In the genomic region with DNA sequence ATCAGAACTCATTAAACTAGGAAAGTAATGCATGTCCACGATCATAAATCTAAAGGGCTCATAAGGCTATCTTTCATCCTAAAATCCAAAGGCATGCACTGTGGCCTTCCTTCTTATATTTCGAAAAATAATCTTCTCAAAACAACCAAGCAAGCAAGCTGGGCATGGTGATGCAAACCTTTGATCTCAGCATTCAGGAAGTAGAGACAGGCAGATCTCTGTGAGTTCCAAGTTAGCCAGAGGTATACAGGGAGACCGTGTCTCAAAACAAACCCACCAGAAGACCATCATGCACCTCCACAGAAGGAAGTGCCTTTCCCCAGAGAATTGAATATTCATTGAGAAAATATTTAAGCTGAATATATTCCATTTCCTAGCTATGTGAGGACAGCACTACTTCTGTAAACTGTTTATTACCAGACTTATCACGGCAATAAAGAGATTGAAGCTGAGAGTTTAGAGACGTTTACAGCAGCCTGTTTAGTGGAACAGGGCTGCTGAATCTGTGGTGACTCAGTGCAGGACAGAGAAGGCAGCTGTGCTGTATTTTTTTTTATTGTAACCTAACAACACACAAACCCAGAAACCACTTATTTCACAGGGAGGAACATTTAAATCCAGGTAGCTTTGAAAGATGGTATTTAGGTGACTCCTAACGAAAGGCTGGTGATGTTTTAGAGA, we compare ENCODE assay signal across 21 mouse cellular contexts. TPM values are rescaled to one million over a fixed set of nuclear protein-coding genes. Genes with fewer than 3 reads are reported as not detected.
A peak's percentile ranks its signal among the peaks of the same experiment; 100 is the strongest.
DNase-seq lines count a peak whose midpoint lies in the region; ATAC-seq and TF ChIP-seq lines count a peak whose summit lies in the region.
"Had no signal": no experiment of that assay in that cellular context is flagged by ENCODE, and none has a peak within 500 bp of the region (broad histone marks: within the 10 kb centered on the region; RNA-seq: fewer than 3 reads in every experiment).

No protein-coding gene starts in this region.

- peaks cover 2 to 9% of the 10 kb centered on the region in 2 experiments for H3K4me1 ChIP-seq in heart, embryonic 14.5 days (ENCODE audit: control insufficient read depth in 2 of 2, insufficient read depth in 2 of 2, low read length in 2 of 2)
- peaks cover 15% of the 10 kb centered on the region for H3K4me1 ChIP-seq in thymus, adult 2 months (replicated peaks; ENCODE audit: control insufficient read depth, insufficient read depth, low read length)
- H3K4me1 ChIP-seq in olfactory bulb, adult 2 months (ENCODE audit: control insufficient read depth, insufficient read depth, low read length), result peaks cover 6% of the 10 kb centered on the region; the same call in 1 of the 2 replicates
- H3K4me1 ChIP-seq: forebrain, embryonic 10.5 days had no signal

- no peak for TF ChIP-seq CTCF in thymus, adult 2 months (IDR thresholded peaks at IDR 0.05; ENCODE audit: borderline replicate concordance, control insufficient read depth, extremely low read depth, insufficient read depth, low read length, poor library complexity)
- TF ChIP-seq CTCF in olfactory bulb, adult 2 months (IDR thresholded peaks at IDR 0.05; ENCODE audit: insufficient read depth, low read depth, low read length), result no peak

- no peak overlapping the region for H3K4me2 ChIP-seq in heart, embryonic 14.5 days (ENCODE audit: low read length)
- H3K4me2 ChIP-seq: embryonic facial prominence, embryonic 15.5 days; heart, embryonic 13.5 days; hindbrain, embryonic 13.5 days had no signal

- H3K27ac ChIP-seq in heart, embryonic 14.5 days (replicated peaks in 1 of 2; ENCODE audit: control insufficient read depth in 1 of 2, insufficient read depth in 1 of 2, low read depth in 2 of 2, low read length in 2 of 2), result no peak overlapping the region
- H3K27ac ChIP-seq in thymus, adult 2 months (ENCODE audit: control insufficient read depth, insufficient read depth, low read length), result no peak overlapping the region
- peak overlapping the region; percentile 44; the same call in 1 of the 2 replicates for H3K27ac ChIP-seq in olfactory bulb, adult 2 months (ENCODE audit: insufficient read depth, low read depth, low read length)
- H3K27ac ChIP-seq: embryonic facial prominence, embryonic 15.5 days; forebrain, embryonic 10.5 days; heart, embryonic 13.5 days; hindbrain, postnatal 0 days had no signal

- no peaks in the 10 kb centered on the region for H3K27me3 ChIP-seq in heart, embryonic 14.5 days (ENCODE audit: control insufficient read depth, insufficient read depth, low read length)
- no peaks in the 10 kb centered on the region for H3K27me3 ChIP-seq in thymus, adult 2 months (ENCODE audit: control insufficient read depth, insufficient read depth, low read length)
- H3K27me3 ChIP-seq: CH12.LX; embryonic facial prominence, embryonic 15.5 days; heart, embryonic 13.5 days; hindbrain, embryonic 13.5 days; Patski had no signal

- 76% methylated on average over 6 of the region's 6 CpGs for WGBS in heart, embryonic 14.5 days
- 47% methylated on average over 6 of the region's 6 CpGs for whole genome bisulfite sequencing in thymus, adult 2 months
- WGBS in olfactory bulb, adult 2 months, result 57% methylated on average over 6 of the region's 6 CpGs

- TF ChIP-seq POLR2A in thymus, adult 2 months (IDR thresholded peaks at IDR 0.05; ENCODE audit: control insufficient read depth, extremely low read depth, insufficient read depth, low read length, poor library complexity), result no peak
- no peak for TF ChIP-seq POLR2A in olfactory bulb, adult 2 months (IDR thresholded peaks at IDR 0.05; ENCODE audit: insufficient read depth, low read depth, low read length)

- no peak overlapping the region for H3K4me3 ChIP-seq in heart, embryonic 14.5 days (ENCODE audit: control insufficient read depth in 1 of 2, insufficient read depth in 1 of 2, low read depth in 1 of 2, low read length in 2 of 2)
- H3K4me3 ChIP-seq in thymus, adult 2 months (ENCODE audit: control insufficient read depth, insufficient read depth, low read length), result no peak overlapping the region
- H3K4me3 ChIP-seq in olfactory bulb, adult 2 months (ENCODE audit: insufficient read depth, low read depth, low read length), result no peak overlapping the region
- H3K4me3 ChIP-seq: embryonic facial prominence, embryonic 15.5 days; erythroblast, embryonic 14.5 days; forebrain, embryonic 10.5 days; heart, embryonic 13.5 days; hindbrain, embryonic 13.5 days had no signal

- intact Hi-C loops in heart, postnatal 36 days (cut with DNase I), result no loop called here

- peak overlapping the region; percentile 16; the same call in 1 of the 2 replicates for H3K9ac ChIP-seq in heart, embryonic 14.5 days (ENCODE audit: low read length)
- H3K9ac ChIP-seq: embryonic facial prominence, embryonic 15.5 days; heart, embryonic 13.5 days; hindbrain, embryonic 13.5 days had no signal

- no peak for DNase-seq in heart, postnatal 36 days
- peak; percentile 13 for DNase-seq in thymus, postnatal 0 days (ENCODE audit: low spot score)
- DNase-seq in thymus, adult 2 months, result no peak
- no peak for DNase-seq in cerebellum, adult 11 months
- DNase-seq: cerebellum, adult 8-10 months; cerebellum, postnatal 14 days; embryo, embryonic 11 days; gastrocnemius, postnatal 14 days; heart, postnatal 10 days had no signal

- no peak for ATAC-seq in heart, embryonic 14.5 days (ENCODE audit: insufficient number of reproducible peaks, insufficient read depth, low FRiP score, low read depth)
- ATAC-seq: activated CD4-positive, CD25-positive, alpha-beta regulatory T cell, adult 4 months; forebrain, embryonic 14.5 days; hindbrain, postnatal 0 days; Patski had no signal

- H3K36me3 ChIP-seq in heart, embryonic 14.5 days (ENCODE audit: control insufficient read depth, insufficient read depth, low read length), result peaks cover 20% of the 10 kb centered on the region
- H3K36me3 ChIP-seq in thymus, adult 2 months (ENCODE audit: control insufficient read depth, insufficient read depth, low read length), result no peaks in the 10 kb centered on the region

- no peaks in the 10 kb centered on the region for H3K9me3 ChIP-seq in heart, embryonic 14.5 days (ENCODE audit: control insufficient read depth, low read length)
- H3K9me3 ChIP-seq: embryonic facial prominence, embryonic 15.5 days; forebrain, embryonic 10.5 days; heart, embryonic 13.5 days; hindbrain, embryonic 13.5 days had no signal

RNA-seq across cellular contexts. Expression of a gene that starts 15.3 kb away (rescaled TPM):
- polyA plus RNA-seq in heart, embryonic 14.5 days (2014; fragmentation: Nextera tagmentation; extraction: Ambion mirVana), result 15.5 and 26.2 TPM in 2 replicates
- 10 to 100 TPM; 31.1 to 37.5 TPM for total RNA-seq in heart, postnatal 36 days (2021)
- polyA plus RNA-seq in thymus, postnatal 0 days (2015; fragmentation: Nextera tagmentation; extraction: Ambion mirVana), result 37.9 and 39.7 TPM in 2 replicates
- 59.7 and 71.9 TPM in 2 replicates for polyA plus RNA-seq in thymus, adult 2 months (2012; rRNA removed)
- not detected in 2 replicates for polyA plus RNA-seq in olfactory bulb, adult 2 months (2012; ENCODE audit: insufficient read depth, insufficient read length, low replicate concordance, missing spikeins)
